Comparison of ENCODE assay signal across 7 mouse cellular contexts in genomic region chr5:99340311-99340989, GRCm38 (mm10).
DNase-seq lines count a peak whose midpoint lies in the region; ATAC-seq lines count a peak whose summit lies in the region.

No protein-coding gene starts in this region.

- H3K4me3 ChIP-seq in embryonic facial prominence, embryonic 13.5 days, result no peak overlapping the region
- H3K4me3 ChIP-seq in heart, embryonic 13.5 days, result peak overlapping the region; percentile 45
- H3K4me3 ChIP-seq in liver, embryonic 16.5 days (ENCODE audit: low read depth, low read length), result no peak overlapping the region

- 0 out of 2 replicates have a peak overlapping the region, but pooled peaks have one; percentile 11 for H3K27ac ChIP-seq in embryonic facial prominence, embryonic 13.5 days
- peak overlapping the region; percentile 91 for H3K27ac ChIP-seq in heart, embryonic 13.5 days (replicated peaks)
- peak overlapping the region; percentile 17; the same call in 1 of the 2 replicates for H3K27ac ChIP-seq in liver, embryonic 16.5 days (ENCODE audit: low read length)

- peaks cover 5% of the 10 kb centered on the region; the same call in 1 of the 2 replicates for H3K4me1 ChIP-seq in embryonic facial prominence, embryonic 13.5 days
- H3K4me1 ChIP-seq in heart, embryonic 13.5 days, result peaks cover 26% of the 10 kb centered on the region
- H3K4me1 ChIP-seq in liver, embryonic 16.5 days (ENCODE audit: control insufficient read depth, low read depth, low read length), result no peaks in the 10 kb centered on the region; the same call in 1 of the 2 replicates

- WGBS in embryonic facial prominence, embryonic 13.5 days, result 69% methylated on average over 8 of the region's 8 CpGs
- WGBS in heart, embryonic 13.5 days, result 37% methylated on average over 8 of the region's 8 CpGs
- WGBS in liver, embryonic 16.5 days (ENCODE audit: insufficient replicate concordance), result 67% methylated on average over 8 of the region's 8 CpGs

- no peaks in the 10 kb centered on the region for H3K9me3 ChIP-seq in embryonic facial prominence, embryonic 13.5 days
- no peaks in the 10 kb centered on the region for H3K9me3 ChIP-seq in heart, embryonic 13.5 days
- no peaks in the 10 kb centered on the region for H3K9me3 ChIP-seq in liver, embryonic 16.5 days (replicated peaks; ENCODE audit: control insufficient read depth, low read length)

- H3K4me2 ChIP-seq in embryonic facial prominence, embryonic 13.5 days, result no peak overlapping the region
- peak overlapping the region; percentile 71 for H3K4me2 ChIP-seq in heart, embryonic 13.5 days
- peak overlapping the region; percentile 47; the same call in 1 of the 2 replicates for H3K4me2 ChIP-seq in liver, embryonic 16.5 days (ENCODE audit: low read depth, low read length)

- intact Hi-C loops in left cerebral cortex, postnatal 36 days (cut with DNase I), result no loop called here

- no peak for ATAC-seq in embryonic facial prominence, embryonic 13.5 days (ENCODE audit: insufficient number of reproducible peaks, insufficient read depth, low FRiP score, low TSS enrichment, low read depth)
- peak; percentile 59; the same call in 1 of the 2 replicates for ATAC-seq in heart, embryonic 13.5 days (ENCODE audit: extremely low read depth, insufficient number of reproducible peaks, low FRiP score, low TSS enrichment)
- ATAC-seq in liver, embryonic 16.5 days (ENCODE audit: low read depth), result no peak
- no peak for ATAC-seq in CD4-positive, CD25-positive, alpha-beta regulatory T cell, adult 4 months

- H3K36me3 ChIP-seq in embryonic facial prominence, embryonic 13.5 days, result no peaks in the 10 kb centered on the region
- no peaks in the 10 kb centered on the region for H3K36me3 ChIP-seq in heart, embryonic 13.5 days
- no peaks in the 10 kb centered on the region for H3K36me3 ChIP-seq in liver, embryonic 16.5 days (ENCODE audit: control insufficient read depth, insufficient read depth)

- no peak overlapping the region for H3K9ac ChIP-seq in embryonic facial prominence, embryonic 13.5 days
- peak overlapping the region; percentile 79 for H3K9ac ChIP-seq in heart, embryonic 13.5 days
- H3K9ac ChIP-seq in liver, embryonic 16.5 days (ENCODE audit: low read depth, low read length), result no peak overlapping the region

- H3K27me3 ChIP-seq in embryonic facial prominence, embryonic 13.5 days, result no peaks in the 10 kb centered on the region
- no peaks in the 10 kb centered on the region for H3K27me3 ChIP-seq in heart, embryonic 13.5 days (replicated peaks)
- no peaks in the 10 kb centered on the region for H3K27me3 ChIP-seq in liver, embryonic 16.5 days (ENCODE audit: control insufficient read depth, insufficient read depth, low read depth, low read length)

- DNase-seq in left cerebral cortex, postnatal 36 days (ENCODE audit: low spot score in 2 of 2), result peak; percentile 25 to 34
- no peak for DNase-seq in left cerebral cortex, adult 8-10 months (ENCODE audit: low spot score in 2 of 2)
- DNase-seq in adrenal gland, postnatal 25 days, result no peak

Comparison
In these comparisons a context has a peak if more than half of its experiments do, and no peak if none do; other contexts are left out.
1. DNase-seq: peak in left cerebral cortex, postnatal 36 days (2 of 2); none in left cerebral cortex, adult 8-10 months (0 of 2) and adrenal gland, postnatal 25 days (single experiment).
2. H3K27ac ChIP-seq: peak in every context shown above with its lines; median percentile 91 in heart, embryonic 13.5 days; 17 in liver, embryonic 16.5 days; 11 in embryonic facial prominence, embryonic 13.5 days.